Mouse (Mus musculus) cerebellum, adult 2 months (tissue): ENCODE results near the gene Tbc1d10b.

Experiments
- CTCF ChIP-seq: fragments of 200-500 bp; IDR thresholded peaks from 2 replicates; pipeline ENCODE4 v1.5.1; 2011; ENCODE audit warnings: low read depth, mild to moderate bottlenecking, control low read depth, low read length, moderate library complexity, borderline replicate concordance; ENCODE audit not compliant: insufficient read depth
- POLR2A ChIP-seq: fragments of 200-500 bp; IDR thresholded peaks from 2 replicates; pipeline ENCODE4 v1.6.1; 2011; ENCODE audit warnings: low read length, control low read depth, borderline replicate concordance; ENCODE audit not compliant: insufficient read depth

- TF ChIP-seq POLR2A = no peak
- no peak for TF ChIP-seq CTCF
Measured at GRCm38 (mm10) chr7:127183345-127183744, 24.9 kb downstream of the Tbc1d10b start.
